Mouse (Mus musculus): ENCODE results near the gene Lars2. TPM values are rescaled to one million over a fixed set of nuclear protein-coding genes. Genes with fewer than 3 reads are reported as not detected.

The Lars2 gene
- polyA plus RNA-seq, 1 experiment = 579 TPM

DNA sequence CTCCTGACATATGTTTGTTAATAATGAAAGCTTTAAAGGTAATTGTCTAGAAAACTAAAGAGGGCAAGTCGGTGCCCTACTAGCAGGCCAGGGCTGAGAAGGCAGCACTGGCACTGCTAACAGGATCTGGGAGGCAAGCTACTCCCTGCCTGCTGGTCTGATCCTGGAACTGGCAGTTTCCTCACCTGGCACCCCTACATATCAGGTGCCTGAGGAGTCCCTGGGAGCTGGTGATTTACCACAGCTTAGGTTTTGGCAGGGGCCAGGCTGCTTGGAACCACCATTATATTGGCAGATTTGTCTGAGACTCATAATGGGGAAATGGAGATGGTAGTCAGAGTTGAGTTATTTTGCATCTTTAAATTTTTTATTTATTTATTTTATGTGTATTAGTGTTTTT, 38.5 kb downstream of the Lars2 start:
- H3K4me3 ChIP-seq = no peak overlapping the region
- TF ChIP-seq MYOD1 (IDR thresholded peaks at IDR 0.05; ENCODE audit: control insufficient read depth in 1 of 3, insufficient read length in 2 of 3, low read depth in 2 of 3) (no peak), TCF12 (IDR thresholded peaks at IDR 0.05; ENCODE audit: insufficient read depth, poor library complexity, severe bottlenecking) (no peak), POLR2A (IDR thresholded peaks at IDR 0.05; ENCODE audit: insufficient read length, low read depth) (no peak), MYOG (IDR thresholded peaks at IDR 0.05; ENCODE audit: control insufficient read depth in 1 of 3, insufficient read depth in 1 of 3, insufficient read length in 2 of 3, low read depth in 2 of 3) (no peak), SRF (IDR thresholded peaks at IDR 0.05; ENCODE audit: control insufficient read depth, insufficient read length, low read depth) (no peak), USF1 (IDR thresholded peaks at IDR 0.05; ENCODE audit: low read depth) (no peak), E2F4 (IDR thresholded peaks at IDR 0.05; ENCODE audit: insufficient read depth) (no peak), TCF3 (IDR thresholded peaks at IDR 0.05; ENCODE audit: insufficient read length, low read depth) (no peak), POLR2AphosphoS2 (IDR thresholded peaks at IDR 0.05; ENCODE audit: insufficient read length, low read depth) (no peak), REST (IDR thresholded peaks at IDR 0.05; ENCODE audit: insufficient read depth, insufficient read length) (no peak), MAX (IDR thresholded peaks at IDR 0.05; ENCODE audit: low read depth) (no peak)

GRCm38 (mm10) chr9:123408771-123409170, 42.0 kb downstream of the Lars2 start:
- no peaks in the 10 kb centered on the region for H3K79me2 ChIP-seq (ENCODE audit: control insufficient read depth, insufficient read depth)
- H3K4me3 ChIP-seq = no peak overlapping the region
- no peaks in the 10 kb centered on the region for H3K27me3 ChIP-seq (ENCODE audit: control insufficient read depth, insufficient read depth, insufficient read length)
- H3K36me3 ChIP-seq (ENCODE audit: control insufficient read depth, insufficient read depth) = no peaks in the 10 kb centered on the region
- H3K4me2 ChIP-seq (ENCODE audit: low read depth) = no peak overlapping the region
- no peak for TF ChIP-seq MYOG (IDR thresholded peaks at IDR 0.05; ENCODE audit: control insufficient read depth in 1 of 3, insufficient read depth in 1 of 3, insufficient read length in 2 of 3, low read depth in 2 of 3)
- no peak for TF ChIP-seq POLR2A (IDR thresholded peaks at IDR 0.05; ENCODE audit: insufficient read length, low read depth)
- TF ChIP-seq MYOD1 (IDR thresholded peaks at IDR 0.05; ENCODE audit: control insufficient read depth in 1 of 3, insufficient read length in 2 of 3, low read depth in 2 of 3) = no peak
- TF ChIP-seq TCF12 (IDR thresholded peaks at IDR 0.05; ENCODE audit: insufficient read depth, poor library complexity, severe bottlenecking) = no peak
- no peak for TF ChIP-seq CEBPB (IDR thresholded peaks at IDR 0.05; ENCODE audit: insufficient read depth, poor library complexity, severe bottlenecking)
- no peak for TF ChIP-seq USF1 (IDR thresholded peaks at IDR 0.05; ENCODE audit: low read depth)
- no peak for TF ChIP-seq E2F4 (IDR thresholded peaks at IDR 0.05; ENCODE audit: insufficient read depth)
- no peak for TF ChIP-seq MAX (IDR thresholded peaks at IDR 0.05; ENCODE audit: low read depth)
- no peak for TF ChIP-seq POLR2AphosphoS2 (IDR thresholded peaks at IDR 0.05; ENCODE audit: insufficient read length, low read depth)
- no peak for TF ChIP-seq SRF (IDR thresholded peaks at IDR 0.05; ENCODE audit: control insufficient read depth, insufficient read length, low read depth)
- no peak for TF ChIP-seq REST (IDR thresholded peaks at IDR 0.05; ENCODE audit: insufficient read depth, insufficient read length)
- no peak for TF ChIP-seq TCF3 (IDR thresholded peaks at IDR 0.05; ENCODE audit: insufficient read length, low read depth)
- no peak overlapping the region for H3ac ChIP-seq (ENCODE audit: control insufficient read depth, insufficient read length)

More for the DNA sequence above, 38.5 kb downstream of the Lars2 start:
- H3K79me2 ChIP-seq (ENCODE audit: control insufficient read depth, insufficient read depth) = no peaks in the 10 kb centered on the region
- no peaks in the 10 kb centered on the region for H3K27me3 ChIP-seq (ENCODE audit: control insufficient read depth, insufficient read depth, insufficient read length)
- no peak overlapping the region for H3ac ChIP-seq (ENCODE audit: control insufficient read depth, insufficient read length)
- no peaks in the 10 kb centered on the region for H3K36me3 ChIP-seq (ENCODE audit: control insufficient read depth, insufficient read depth)
- H3K4me2 ChIP-seq (ENCODE audit: low read depth) = no peak overlapping the region

GRCm38 (mm10) chr9:123429863-123430262, 63.1 kb downstream of the Lars2 start:
- Histone ChIP-seq H3K36me3 (ENCODE audit: control insufficient read depth, insufficient read depth) (peaks cover 11% of the 10 kb centered on the region), H3K4me3 (no peak overlapping the region), H3K79me2 (ENCODE audit: control insufficient read depth, insufficient read depth) (no peaks in the 10 kb centered on the region), H3K27me3 (ENCODE audit: control insufficient read depth, insufficient read depth, insufficient read length) (no peaks in the 10 kb centered on the region), H3ac (ENCODE audit: control insufficient read depth, insufficient read length) (no peak overlapping the region), H3K4me2 (ENCODE audit: low read depth) (no peak overlapping the region)
- TF ChIP-seq MYOD1 (IDR thresholded peaks at IDR 0.05; ENCODE audit: control insufficient read depth in 1 of 3, insufficient read length in 2 of 3, low read depth in 2 of 3) = no peak
- TF ChIP-seq MAX (IDR thresholded peaks at IDR 0.05; ENCODE audit: low read depth) = no peak
- no peak for TF ChIP-seq MYOG (IDR thresholded peaks at IDR 0.05; ENCODE audit: control insufficient read depth in 1 of 3, insufficient read depth in 1 of 3, insufficient read length in 2 of 3, low read depth in 2 of 3)
- TF ChIP-seq USF1 (IDR thresholded peaks at IDR 0.05; ENCODE audit: low read depth) = no peak
- TF ChIP-seq E2F4 (IDR thresholded peaks at IDR 0.05; ENCODE audit: insufficient read depth) = no peak
- TF ChIP-seq REST (IDR thresholded peaks at IDR 0.05; ENCODE audit: insufficient read depth, insufficient read length) = no peak
- no peak for TF ChIP-seq TCF3 (IDR thresholded peaks at IDR 0.05; ENCODE audit: insufficient read length, low read depth)
- no peak for TF ChIP-seq POLR2A (IDR thresholded peaks at IDR 0.05; ENCODE audit: insufficient read length, low read depth)
- TF ChIP-seq SRF (IDR thresholded peaks at IDR 0.05; ENCODE audit: control insufficient read depth, insufficient read length, low read depth) = no peak
- no peak for TF ChIP-seq POLR2AphosphoS2 (IDR thresholded peaks at IDR 0.05; ENCODE audit: insufficient read length, low read depth)
- TF ChIP-seq CEBPB (IDR thresholded peaks at IDR 0.05; ENCODE audit: insufficient read depth, poor library complexity, severe bottlenecking) = no peak
- no peak for TF ChIP-seq TCF12 (IDR thresholded peaks at IDR 0.05; ENCODE audit: insufficient read depth, poor library complexity, severe bottlenecking)

- H3K4me2 ChIP-seq (ENCODE audit: low read depth) = no peak overlapping the region
- no peaks in the 10 kb centered on the region for H3K79me2 ChIP-seq (ENCODE audit: control insufficient read depth, insufficient read depth)
- no peak overlapping the region for H3K4me3 ChIP-seq
- no peaks in the 10 kb centered on the region for H3K27me3 ChIP-seq (ENCODE audit: control insufficient read depth, insufficient read depth, insufficient read length)
- TF ChIP-seq E2F4 (IDR thresholded peaks at IDR 0.05; ENCODE audit: insufficient read depth) = no peak
- peaks cover 11% of the 10 kb centered on the region for H3K36me3 ChIP-seq (ENCODE audit: control insufficient read depth, insufficient read depth)
- H3ac ChIP-seq (ENCODE audit: control insufficient read depth, insufficient read length) = no peak overlapping the region
These were observed 64.2 kb downstream of the Lars2 start for GRCm38 (mm10) chr9:123430973-123431372.

- Histone ChIP-seq H3K4me3 (no peak overlapping the region), H3K4me2 (ENCODE audit: low read depth) (no peak overlapping the region), H3K79me2 (ENCODE audit: control insufficient read depth, insufficient read depth) (no peaks in the 10 kb centered on the region), H3K36me3 (ENCODE audit: control insufficient read depth, insufficient read depth) (peaks cover 9% of the 10 kb centered on the region), H3ac (ENCODE audit: control insufficient read depth, insufficient read length) (no peak overlapping the region), H3K27me3 (ENCODE audit: control insufficient read depth, insufficient read depth, insufficient read length) (no peaks in the 10 kb centered on the region)
- TF ChIP-seq MAX (IDR thresholded peaks at IDR 0.05; ENCODE audit: low read depth) = no peak
- no peak for TF ChIP-seq E2F4 (IDR thresholded peaks at IDR 0.05; ENCODE audit: insufficient read depth)
- TF ChIP-seq TCF12 (IDR thresholded peaks at IDR 0.05; ENCODE audit: insufficient read depth, poor library complexity, severe bottlenecking) = no peak
- TF ChIP-seq USF1 (IDR thresholded peaks at IDR 0.05; ENCODE audit: low read depth) = no peak
- TF ChIP-seq POLR2A (IDR thresholded peaks at IDR 0.05; ENCODE audit: insufficient read length, low read depth) = no peak
- TF ChIP-seq CEBPB (IDR thresholded peaks at IDR 0.05; ENCODE audit: insufficient read depth, poor library complexity, severe bottlenecking) = no peak
- no peak for TF ChIP-seq REST (IDR thresholded peaks at IDR 0.05; ENCODE audit: insufficient read depth, insufficient read length)
- no peak for TF ChIP-seq TCF3 (IDR thresholded peaks at IDR 0.05; ENCODE audit: insufficient read length, low read depth)
- TF ChIP-seq SRF (IDR thresholded peaks at IDR 0.05; ENCODE audit: control insufficient read depth, insufficient read length, low read depth) = no peak
- TF ChIP-seq POLR2AphosphoS2 (IDR thresholded peaks at IDR 0.05; ENCODE audit: insufficient read length, low read depth) = no peak
- TF ChIP-seq MYOD1 (IDR thresholded peaks at IDR 0.05; ENCODE audit: control insufficient read depth in 1 of 3, insufficient read length in 2 of 3, low read depth in 2 of 3) = no peak
- no peak for TF ChIP-seq MYOG (IDR thresholded peaks at IDR 0.05; ENCODE audit: control insufficient read depth in 1 of 3, insufficient read depth in 1 of 3, insufficient read length in 2 of 3, low read depth in 2 of 3)
These were observed 71.5 kb downstream of the Lars2 start for GRCm38 (mm10) chr9:123438223-123438622.
